Mouse (Mus musculus) bone marrow macrophage, adult 2 months (primary cell): Measurements from ENCODE around the gene Tas2r134. TPM values are rescaled to one million over a fixed set of nuclear protein-coding genes. Genes with fewer than 3 reads are reported as not detected.

Experiments
- H3K27ac ChIP-seq: 2 replicates; pipeline ENCODE4 v1.5.1; 2012; ENCODE audit warnings: low read depth, low read length; ENCODE audit not compliant: insufficient read depth
- H3K4me1 ChIP-seq: 2 replicates; pipeline ENCODE4 v1.6.1; 2012; ENCODE audit warnings: low read length; ENCODE audit not compliant: control insufficient read depth, insufficient read depth
- H3K4me3 ChIP-seq: 2 replicates; pipeline ENCODE4 v1.5.1; 2012; ENCODE audit warnings: mild to moderate bottlenecking, low read length, moderate library complexity; ENCODE audit not compliant: insufficient read depth
- CTCF ChIP-seq: IDR thresholded peaks from 2 replicates; pipeline ENCODE4 v1.5.1; 2012; ENCODE audit warnings: low read depth, mild to moderate bottlenecking, low read length, moderate library complexity
- POLR2A ChIP-seq: IDR thresholded peaks from 2 replicates; pipeline ENCODE4 v1.6.1; 2012; ENCODE audit warnings: mild to moderate bottlenecking, low read depth, low read length, borderline replicate concordance
- polyA plus RNA-seq: library from polyadenylated mRNA; stranded (reverse); fragments of >200 nt; gene quantifications from 2 replicates; pipeline ENCODE4 v1.2.4, GENCODE M21; 2012; ENCODE audit not compliant: missing spikeins, insufficient read depth, insufficient read length

Tas2r134 gene
- not detected in 2 replicates for polyA plus RNA-seq

DNA sequence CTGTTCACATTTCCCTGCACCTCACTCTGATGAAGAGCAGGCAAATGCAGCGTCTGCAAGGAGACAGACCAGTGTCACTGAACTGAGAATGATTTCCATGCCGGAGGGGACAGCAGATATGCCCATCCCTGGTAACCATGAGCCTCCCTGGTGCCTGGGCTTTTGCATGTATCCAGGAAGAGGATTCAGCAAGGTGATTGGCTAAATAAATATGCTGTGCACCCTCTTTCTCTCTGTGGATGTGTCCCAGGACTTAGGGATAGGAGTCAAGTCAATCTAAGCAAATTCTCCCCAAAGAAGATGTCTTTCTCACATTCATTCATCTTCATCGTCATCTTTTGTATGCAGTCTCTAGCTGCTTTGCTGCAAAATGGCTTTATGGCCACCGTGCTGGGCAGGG is at the start of gene Tas2r134:
Gene Tas2r134 (plus strand): TSS at position 301 of the 400 bp plus-strand sequence.
- Histone ChIP-seq H3K4me1 (no peaks in the 10 kb centered on the region), H3K4me3 (no peak within 1 kb of the TSS), H3K27ac (no peak within 1 kb of the TSS)
- TF ChIP-seq POLR2A = no peak
- no peak for TF ChIP-seq CTCF

DNA sequence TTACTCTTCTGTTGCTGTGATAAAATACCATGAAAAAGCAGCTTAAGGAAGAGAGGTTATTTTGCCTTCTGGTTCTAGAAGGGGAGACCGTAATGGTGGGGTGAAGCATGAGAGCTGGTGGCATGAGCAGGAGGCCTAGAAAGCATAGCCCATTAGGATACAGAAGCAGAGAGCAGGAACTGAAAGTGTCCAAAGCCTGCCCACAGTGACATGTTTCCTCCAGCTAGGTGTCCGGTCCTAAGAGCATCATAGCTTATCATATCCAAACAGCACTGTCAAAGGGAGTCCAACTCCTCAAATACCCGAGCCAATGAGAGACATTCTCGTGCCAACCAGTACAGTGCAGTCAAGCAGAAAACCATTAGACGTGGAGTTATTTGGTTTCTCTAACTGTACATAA is 47.5 kb upstream of the Tas2r134 start:
- no peaks in the 10 kb centered on the region for H3K4me1 ChIP-seq
- H3K27ac ChIP-seq = no peak overlapping the region
- TF ChIP-seq CTCF (no peak), POLR2A (no peak)
- no peak overlapping the region for H3K4me3 ChIP-seq

DNA sequence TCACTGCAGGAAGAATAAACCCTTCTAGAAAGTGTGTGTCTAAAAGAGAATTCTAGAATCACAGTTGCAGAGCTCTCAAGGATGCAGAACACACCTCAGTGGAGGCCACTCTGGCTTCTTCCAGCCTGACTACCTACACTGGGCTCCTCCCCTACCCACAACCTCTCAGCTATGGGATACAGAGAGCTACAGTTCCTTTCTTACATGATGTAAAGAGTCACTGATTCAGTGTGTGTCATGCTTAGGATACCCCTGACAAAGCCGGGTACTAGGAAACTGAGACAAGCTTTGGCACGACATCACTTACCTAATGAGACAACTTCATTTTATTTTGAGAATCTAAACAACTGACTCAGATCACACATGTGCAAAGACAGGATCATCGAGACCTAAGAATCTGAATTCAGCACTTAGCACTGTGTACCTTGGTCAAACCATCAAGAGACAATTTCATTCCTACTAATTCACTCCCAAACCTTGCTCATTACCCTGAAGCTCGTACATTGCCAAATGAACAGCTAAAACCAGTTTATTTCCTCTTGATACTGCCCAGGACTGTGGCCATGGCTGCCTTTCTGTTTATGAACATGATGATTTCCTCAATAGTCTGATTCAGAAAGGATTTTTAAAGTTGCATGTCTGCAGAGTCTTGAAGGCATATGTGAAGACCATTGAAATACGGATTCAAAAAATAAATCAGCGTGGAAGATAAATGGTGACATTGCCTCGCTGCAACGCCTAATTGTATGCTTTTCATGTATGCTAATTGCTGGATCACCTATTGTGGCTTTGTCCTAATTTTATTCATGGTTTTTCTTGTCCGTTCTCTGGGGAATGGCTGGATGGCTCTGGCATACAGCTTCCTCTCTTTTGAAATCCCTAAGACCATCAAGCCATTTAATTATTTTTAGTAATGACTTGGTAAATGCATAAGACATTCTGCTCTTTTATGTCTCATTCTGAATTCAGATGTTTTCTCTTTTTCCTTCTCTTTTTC is 43.0 kb upstream of the Tas2r134 start:
- no peak for TF ChIP-seq POLR2A
- no peak for TF ChIP-seq CTCF
- Histone ChIP-seq H3K4me3 (no peak overlapping the region), H3K4me1 (no peaks in the 10 kb centered on the region), H3K27ac (no peak overlapping the region)

DNA sequence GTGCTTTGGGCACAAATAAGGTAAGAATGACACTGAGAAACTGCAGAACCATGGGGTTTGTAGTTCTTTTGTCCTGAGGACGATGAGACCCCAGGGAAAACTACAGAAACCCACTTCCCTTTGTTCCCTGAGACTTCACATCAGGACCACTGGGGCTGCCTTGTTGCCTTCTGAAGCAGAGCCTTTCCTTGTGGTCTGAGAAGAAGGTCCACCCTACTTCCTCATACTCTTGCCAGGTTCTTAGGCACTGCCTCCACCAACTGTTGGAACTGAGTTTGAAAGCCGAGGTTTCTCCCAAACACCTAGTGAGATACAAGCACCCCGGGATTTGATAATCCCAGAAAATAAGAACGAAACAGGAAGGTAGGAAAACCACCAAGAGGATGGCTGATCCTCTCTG is 39.0 kb upstream of the Tas2r134 start:
- Histone ChIP-seq H3K27ac (no peak overlapping the region), H3K4me1 (no peaks in the 10 kb centered on the region), H3K4me3 (no peak overlapping the region)
- TF ChIP-seq CTCF (no peak), POLR2A (no peak)

DNA sequence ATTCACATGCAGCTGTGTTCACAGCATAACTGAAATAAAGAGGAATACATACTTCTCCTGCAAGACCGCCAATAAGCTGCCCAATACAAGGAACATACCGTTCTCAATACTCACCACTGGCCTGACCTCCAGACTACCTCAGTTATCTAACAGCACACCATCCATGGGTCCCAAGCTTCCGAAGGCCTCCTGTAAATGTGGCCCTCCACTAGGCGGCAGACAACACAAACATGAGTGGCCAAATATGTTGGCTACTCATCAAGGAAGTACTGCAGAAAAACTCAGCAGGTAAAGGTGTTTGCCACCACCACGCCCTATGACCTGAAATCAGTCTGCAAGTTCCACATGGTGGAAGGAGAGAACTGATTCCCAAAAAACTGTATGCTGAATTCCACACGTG is 38.4 kb upstream of the Tas2r134 start:
- TF ChIP-seq CTCF = no peak
- TF ChIP-seq POLR2A = no peak
- Histone ChIP-seq H3K27ac (no peak overlapping the region), H3K4me3 (no peak overlapping the region), H3K4me1 (no peaks in the 10 kb centered on the region)

DNA sequence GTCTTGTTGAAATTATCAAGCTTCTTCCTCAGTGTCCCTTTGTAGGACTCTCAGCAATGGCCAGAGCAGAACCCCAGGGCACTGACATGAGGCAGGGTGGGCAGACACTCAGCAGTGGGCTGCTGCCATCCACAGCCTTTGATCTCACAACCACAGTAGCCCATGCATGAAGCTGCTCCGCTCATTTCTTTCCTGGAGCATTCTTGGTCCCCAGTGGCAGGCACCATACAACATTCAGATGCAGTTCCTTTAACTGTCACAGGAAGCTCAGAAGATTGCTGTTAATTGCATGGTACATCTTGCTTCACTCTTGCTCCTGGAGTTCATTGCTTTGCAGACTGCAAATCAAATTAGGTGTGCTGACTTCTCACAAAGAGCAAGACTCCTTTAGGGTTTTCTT is 37.7 kb upstream of the Tas2r134 start:
- Histone ChIP-seq H3K27ac (no peak overlapping the region), H3K4me1 (no peaks in the 10 kb centered on the region), H3K4me3 (no peak overlapping the region)
- TF ChIP-seq POLR2A (no peak), CTCF (no peak)

DNA sequence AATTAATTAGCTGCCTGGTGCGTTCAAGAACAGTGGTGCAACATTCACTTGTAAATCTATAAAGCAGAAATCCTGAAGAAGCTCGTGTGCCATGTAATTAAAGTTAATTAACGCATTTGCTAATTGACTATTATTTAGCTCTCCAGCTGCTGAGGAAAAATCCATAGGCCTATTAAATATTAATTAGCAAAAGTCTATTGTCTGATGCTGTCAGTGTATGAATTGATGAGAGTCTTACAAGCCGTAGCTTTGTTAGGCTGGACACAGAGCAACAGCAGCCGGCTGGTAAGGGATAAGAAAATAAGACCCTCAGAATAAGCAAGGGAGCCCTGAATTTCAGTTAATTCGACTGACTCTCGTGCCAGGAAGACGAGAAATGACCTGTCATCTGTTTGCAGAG is 37.0 kb upstream of the Tas2r134 start:
- Histone ChIP-seq H3K27ac (no peak overlapping the region), H3K4me1 (no peaks in the 10 kb centered on the region), H3K4me3 (no peak overlapping the region)
- TF ChIP-seq POLR2A = no peak
- no peak for TF ChIP-seq CTCF

DNA sequence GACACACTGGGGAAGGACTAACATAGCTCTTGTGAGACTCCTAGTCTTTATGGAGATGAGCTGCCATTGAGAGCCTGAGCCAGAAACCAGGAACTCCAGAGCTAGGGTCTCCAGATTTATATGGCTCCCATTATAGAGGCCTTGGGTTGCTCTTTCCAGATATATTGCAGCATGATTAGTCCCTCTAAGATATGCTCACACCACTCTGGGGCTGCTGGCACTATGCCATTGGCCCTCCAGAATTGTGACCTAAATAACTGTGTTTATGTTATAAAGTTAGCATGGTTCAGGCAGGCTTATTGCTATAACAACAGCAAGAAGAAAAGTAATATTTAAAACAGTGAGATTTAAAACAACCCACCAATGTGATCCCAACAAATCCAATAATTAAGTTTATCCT is 35.2 kb upstream of the Tas2r134 start:
- no peaks in the 10 kb centered on the region for H3K4me1 ChIP-seq
- TF ChIP-seq CTCF (no peak), POLR2A (no peak)
- no peak overlapping the region for H3K4me3 ChIP-seq
- no peak overlapping the region for H3K27ac ChIP-seq

DNA sequence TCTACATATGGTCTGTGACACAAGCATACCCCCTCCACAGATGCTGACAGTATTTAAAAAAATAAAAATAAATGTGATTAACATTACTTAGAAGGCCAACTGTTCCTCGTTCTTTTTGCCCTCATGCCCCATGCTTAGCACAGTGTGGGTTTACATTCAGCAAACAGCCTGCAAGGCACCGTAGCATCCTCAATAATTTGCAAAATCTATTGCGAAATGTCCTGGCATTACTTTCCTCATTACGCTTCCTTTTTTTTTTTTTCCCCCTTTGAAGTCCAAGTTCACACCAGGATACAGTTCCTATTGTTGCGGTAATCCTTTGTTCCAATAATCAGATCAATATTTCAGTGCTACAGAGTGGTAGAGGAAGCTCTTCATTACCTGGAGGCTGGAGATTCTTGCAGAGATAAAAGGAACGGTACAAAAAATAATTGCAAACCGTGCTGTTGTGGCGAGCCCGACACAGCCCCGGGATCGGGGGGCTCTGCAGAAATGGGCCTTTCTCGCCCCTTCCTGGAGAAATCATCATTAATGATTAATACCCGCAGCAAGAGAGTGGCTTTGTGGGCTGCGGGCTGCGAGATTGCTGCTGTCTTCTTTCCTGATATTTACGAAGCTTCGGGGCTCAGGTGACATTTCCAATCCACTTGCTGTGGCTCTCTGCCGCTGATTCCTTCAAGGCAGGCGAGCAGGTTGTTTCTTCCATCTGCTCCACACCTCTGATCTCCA is 27.7 kb upstream of the Tas2r134 start:
- Histone ChIP-seq H3K4me1 (no peaks in the 10 kb centered on the region), H3K27ac (no peak overlapping the region), H3K4me3 (no peak overlapping the region)
- TF ChIP-seq CTCF = no peak
- no peak for TF ChIP-seq POLR2A

DNA sequence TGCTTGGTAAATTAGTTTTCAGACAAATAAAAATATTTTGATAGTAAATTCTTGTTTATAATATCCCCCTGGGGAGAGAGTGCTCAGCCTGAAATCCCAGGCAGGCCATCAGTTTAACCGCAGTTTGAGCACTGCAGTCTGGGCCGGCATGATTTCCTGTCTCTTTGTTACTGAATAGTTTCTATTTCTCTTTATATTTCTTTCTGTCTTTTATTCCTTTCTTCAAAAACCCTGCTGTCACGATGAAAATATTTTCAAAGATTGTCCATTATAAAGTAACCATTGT is 27.2 kb upstream of the Tas2r134 start:
- no peak for TF ChIP-seq POLR2A
- TF ChIP-seq CTCF = no peak
- H3K27ac ChIP-seq = no peak overlapping the region
- H3K4me3 ChIP-seq = no peak overlapping the region
- H3K4me1 ChIP-seq = no peaks in the 10 kb centered on the region
